Mouse (Mus musculus) bone marrow, adult 2 months (tissue): ENCODE results near the gene Ampd1. TPM values are rescaled to one million over a fixed set of nuclear protein-coding genes. Genes with fewer than 3 reads are reported as not detected.

Experiments used
- H3K27ac ChIP-seq: fragments of 200-500 bp; 2 replicates; pipeline ENCODE4 v1.5.1; 2012; ENCODE audit warnings: low read depth, mild to moderate bottlenecking, control low read depth, inconsistent platforms, low read length; ENCODE audit not compliant: control insufficient read depth, poor library complexity, insufficient read depth
- H3K4me1 ChIP-seq: fragments of 200-500 bp; 2 replicates; pipeline ENCODE4 v1.6.1; 2011; ENCODE audit warnings: low read length; ENCODE audit not compliant: control insufficient read depth, insufficient read depth
- H3K4me3 ChIP-seq: fragments of 200-500 bp; replicated peaks from 2 replicates; pipeline ENCODE3; 2011; ENCODE audit warnings: mild to moderate bottlenecking, low read depth, low read length, control low read depth; ENCODE audit not compliant: control insufficient read depth
- CTCF ChIP-seq: fragments of 200-500 bp; IDR thresholded peaks from 2 replicates; pipeline ENCODE4 v1.5.1; 2011; ENCODE audit warnings: low read length, control low read depth; ENCODE audit not compliant: control insufficient read depth, insufficient read depth
- POLR2A ChIP-seq: fragments of 200-500 bp; IDR thresholded peaks from 2 replicates; pipeline ENCODE4 v1.6.1; 2011; ENCODE audit warnings: low read depth, mild to moderate bottlenecking, control low read depth, low read length, borderline replicate concordance; ENCODE audit not compliant: control insufficient read depth
- WGBS: fragments of 180-500 bp; shearing (Covaris S2); methylation state at CpG from one replicate; pipeline ENCODE4 v1.1.7; 2018; 5-methylcytosine and 5-hydroxymethylcytosine counted together
- polyA plus RNA-seq: library from polyadenylated mRNA; stranded (reverse); fragments of >200 nt; gene quantifications from 2 replicates; pipeline ENCODE4 v1.2.4, GENCODE M21; 2011; ENCODE audit warnings: low replicate concordance; ENCODE audit not compliant: missing spikeins, insufficient read depth, insufficient read length

Gene Ampd1
- polyA plus RNA-seq, 1 experiment = not detected

- no peak overlapping the region for H3K4me3 ChIP-seq
- 80% methylated on average over 23 of the region's 23 CpGs for WGBS
- no peaks in the 10 kb centered on the region; the same call in 1 of the 2 replicates for H3K4me1 ChIP-seq
- TF ChIP-seq POLR2A (no peak), CTCF (no peak)
- no peak overlapping the region for H3K27ac ChIP-seq
Measured at GRCm38 (mm10) chr3:103098662-103099061, 24.8 kb downstream of the Ampd1 start.

DNA sequence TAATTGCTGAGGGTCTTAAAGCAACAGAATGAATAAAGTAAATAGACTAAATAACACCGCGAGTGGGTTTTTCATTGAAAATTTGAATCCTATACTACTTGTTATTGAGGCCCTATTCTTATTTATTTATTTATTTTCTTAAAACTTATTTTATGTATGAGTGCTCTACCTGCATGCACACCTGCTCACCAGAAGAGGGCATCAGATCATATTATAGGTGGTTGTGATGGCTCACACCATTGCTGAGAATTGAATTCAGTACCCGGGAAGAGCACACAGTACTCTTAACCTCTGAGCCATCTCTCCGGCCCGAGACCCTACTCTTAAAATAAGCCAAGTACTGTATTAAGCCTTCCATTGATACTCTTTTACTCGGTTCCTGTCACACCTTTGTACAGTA, 25.9 kb downstream of the Ampd1 start:
- no peaks in the 10 kb centered on the region; the same call in 1 of the 2 replicates for H3K4me1 ChIP-seq
- no peak for TF ChIP-seq POLR2A
- no peak for TF ChIP-seq CTCF
- WGBS = 82% methylated on average over 6 of the region's 6 CpGs
- no peak overlapping the region for H3K27ac ChIP-seq
- H3K4me3 ChIP-seq = no peak overlapping the region

- H3K27ac ChIP-seq = no peak overlapping the region
- H3K4me1 ChIP-seq = no peaks in the 10 kb centered on the region; the same call in 1 of the 2 replicates
- TF ChIP-seq POLR2A (no peak), CTCF (no peak)
- 24% methylated on average over 2 of the region's 2 CpGs for WGBS
- H3K4me3 ChIP-seq = no peak overlapping the region
Measured at GRCm38 (mm10) chr3:103100735-103101134, 26.9 kb downstream of the Ampd1 start.

DNA sequence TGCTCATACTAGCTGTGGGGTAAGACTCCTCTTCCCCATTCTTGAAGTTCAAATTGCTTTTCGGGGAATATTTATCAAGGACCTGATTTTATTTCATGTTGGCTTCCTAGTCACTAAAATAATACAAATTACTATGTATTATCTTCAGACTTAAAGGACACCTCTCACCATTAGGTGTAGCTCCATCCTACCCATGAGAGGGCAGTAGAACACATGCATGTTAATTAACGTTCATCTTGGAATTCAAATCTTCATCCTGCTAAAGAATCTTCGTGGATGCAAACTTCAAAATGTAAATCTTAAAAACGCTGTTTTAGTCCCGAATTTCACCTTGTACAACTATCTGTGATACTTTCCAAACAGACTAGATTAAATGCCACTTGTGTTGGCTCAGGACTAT, 27.4 kb downstream of the Ampd1 start:
- TF ChIP-seq POLR2A (no peak), CTCF (no peak)
- H3K4me3 ChIP-seq = no peak overlapping the region
- WGBS = 37% methylated on average over 5 of the region's 5 CpGs
- no peak overlapping the region for H3K27ac ChIP-seq
- no peaks in the 10 kb centered on the region; the same call in 1 of the 2 replicates for H3K4me1 ChIP-seq

GRCm38 (mm10) chr3:103101909-103102308, 28.1 kb downstream of the Ampd1 start:
- TF ChIP-seq CTCF (no peak), POLR2A (no peak)
- H3K4me1 ChIP-seq = no peaks in the 10 kb centered on the region; the same call in 1 of the 2 replicates
- under 1% methylated on average over 14 of the region's 14 CpGs for WGBS

DNA sequence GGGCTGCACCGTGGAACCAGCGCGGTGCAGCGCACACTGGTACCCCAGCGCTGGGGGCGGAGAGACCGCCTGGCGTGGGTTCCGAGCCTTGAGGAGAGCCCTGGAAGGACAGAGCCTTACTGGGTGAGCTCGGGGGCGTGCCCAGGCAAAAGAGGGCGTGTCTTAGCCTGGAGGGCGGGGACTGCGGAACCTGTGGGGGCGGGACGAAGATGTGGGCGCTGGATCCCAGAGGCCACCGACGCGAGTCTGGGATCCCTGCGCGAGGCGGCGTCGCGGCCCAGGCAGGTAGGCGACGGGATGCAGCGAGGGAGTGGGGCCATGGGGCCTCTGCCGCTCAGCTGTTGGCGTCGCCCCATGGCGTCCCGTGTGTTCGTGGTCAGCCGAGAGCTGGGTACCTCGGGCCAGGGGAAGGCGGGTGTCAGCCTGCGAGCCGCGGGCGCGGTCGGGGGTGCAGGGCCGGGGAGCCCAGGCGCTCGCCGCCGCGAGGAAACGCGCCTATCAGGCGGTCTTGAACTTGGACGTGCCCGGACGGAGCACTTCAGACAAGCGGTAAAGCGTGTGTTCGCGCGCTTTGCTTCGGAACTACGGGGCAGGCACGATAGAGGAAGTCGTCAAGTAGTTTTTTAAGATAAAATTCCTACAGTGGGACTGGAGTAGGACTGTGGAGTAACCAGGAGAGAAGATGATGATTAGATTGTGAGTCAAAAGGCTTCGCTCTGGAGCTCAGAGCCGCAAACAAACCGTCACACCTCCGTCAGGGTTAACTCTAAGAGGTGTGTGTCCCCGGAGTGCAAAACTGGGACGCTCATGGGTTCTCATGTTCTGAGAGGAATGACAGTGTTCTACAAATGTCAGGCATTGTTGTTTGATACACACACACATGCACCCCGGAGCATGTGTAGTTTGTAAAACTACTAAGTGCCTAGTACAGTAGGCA, 28.9 kb downstream of the Ampd1 start, which contains the start of gene Dennd2c:
TSS of gene Dennd2c (plus strand) at position 151 of the 937 bp plus-strand sequence.
- under 1% methylated on average over 72 of the region's 72 CpGs for WGBS
- H3K27ac ChIP-seq = peak within 1 kb of the TSS; percentile 52; the same call in 1 of the 2 replicates
- H3K4me1 ChIP-seq = no peaks in the 10 kb centered on the region; the same call in 1 of the 2 replicates
- peak within 1 kb of the TSS; percentile 79 for H3K4me3 ChIP-seq
- peak; percentile 68; the same call in 1 of the 2 replicates for TF ChIP-seq POLR2A
- TF ChIP-seq CTCF = no peak

More at GRCm38 (mm10) chr3:103101909-103102308, 28.1 kb downstream of the Ampd1 start:
- no peak overlapping the region for H3K27ac ChIP-seq
- peak overlapping the region; percentile 79 for H3K4me3 ChIP-seq

DNA sequence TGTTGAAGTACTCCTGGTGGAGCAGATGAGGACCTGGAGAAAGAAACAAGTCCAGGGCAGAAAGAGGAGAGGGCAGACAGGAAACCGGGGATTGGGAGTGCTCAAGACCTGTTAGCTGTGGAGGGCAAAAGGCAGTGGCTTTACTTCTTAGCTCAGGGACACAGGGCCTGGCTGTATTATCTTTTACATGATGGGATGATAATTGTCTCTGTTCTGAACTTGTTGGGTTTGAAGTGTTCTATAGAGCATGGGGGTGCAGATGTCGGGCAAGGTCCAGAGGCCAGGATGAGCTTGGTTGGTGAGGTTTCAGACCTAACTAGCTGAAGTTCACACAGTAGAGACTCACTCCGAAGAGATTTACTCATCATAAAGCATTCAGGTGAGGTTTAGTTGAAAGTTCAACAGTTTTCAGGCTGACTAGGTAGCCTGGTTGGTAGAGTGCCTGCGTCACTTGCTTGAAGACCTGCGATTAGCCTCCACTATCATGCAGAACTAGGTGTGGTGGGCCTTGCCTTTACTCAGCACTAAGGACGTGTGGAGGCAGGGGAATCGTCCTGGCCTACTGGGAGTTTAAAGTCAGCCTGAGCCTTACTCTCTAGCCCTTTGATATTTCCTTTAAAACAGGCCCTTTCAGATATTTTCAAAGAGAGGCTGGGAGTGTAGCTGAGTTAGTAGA, 33.9 kb downstream of the Ampd1 start:
- no peak overlapping the region for H3K4me3 ChIP-seq
- TF ChIP-seq CTCF (no peak), POLR2A (no peak)
- no peak overlapping the region for H3K27ac ChIP-seq
- WGBS = 84% methylated on average over 7 of the region's 7 CpGs
- H3K4me1 ChIP-seq = peaks cover 3% of the 10 kb centered on the region

- Histone ChIP-seq H3K4me1 (peaks cover 3% of the 10 kb centered on the region), H3K27ac (no peak overlapping the region), H3K4me3 (no peak overlapping the region)
- TF ChIP-seq POLR2A = no peak
- TF ChIP-seq CTCF = no peak
- 53% methylated on average over 5 of the region's 5 CpGs for WGBS
Measured at GRCm38 (mm10) chr3:103112216-103112615, 38.4 kb downstream of the Ampd1 start.
